Comparison of ENCODE assay signal across 19 mouse cellular contexts in genomic region chr19:7320181-7320580, GRCm38 (mm10). TPM values are rescaled to one million over a fixed set of nuclear protein-coding genes. Genes with fewer than 3 reads are reported as not detected.
DNase-seq lines count a peak whose midpoint lies in the region; ATAC-seq and TF ChIP-seq lines count a peak whose summit lies in the region.
"Had no signal": no experiment of that assay in that cellular context is flagged by ENCODE, and none has a peak within 500 bp of the region (broad histone marks: within the 10 kb centered on the region; RNA-seq: fewer than 3 reads in every experiment).

No protein-coding gene starts in this region.

- H3K4me2 ChIP-seq in liver, postnatal 0 days (ENCODE audit: low read depth, low read length), result no peak overlapping the region
- H3K4me2 ChIP-seq in kidney, postnatal 0 days (ENCODE audit: low read length), result no peak overlapping the region
- H3K4me2 ChIP-seq: embryonic facial prominence, embryonic 12.5 days; hindbrain, embryonic 12.5 days; midbrain, embryonic 15.5 days; neural tube, embryonic 13.5 days had no signal

- no peaks in the 10 kb centered on the region for H3K27me3 ChIP-seq in kidney, adult 2 months (replicated peaks; ENCODE audit: control insufficient read depth, insufficient read depth, low read length)
- no peaks in the 10 kb centered on the region for H3K27me3 ChIP-seq in liver, postnatal 0 days (ENCODE audit: insufficient read depth, low read length)
- H3K27me3 ChIP-seq in kidney, postnatal 0 days (ENCODE audit: insufficient read depth, low read length), result no peaks in the 10 kb centered on the region
- H3K27me3 ChIP-seq: embryonic facial prominence, embryonic 12.5 days; hindbrain, embryonic 12.5 days; midbrain, embryonic 15.5 days; neural tube, embryonic 13.5 days had no signal

- no peak for TF ChIP-seq CTCF in kidney, adult 2 months (conservative IDR thresholded peaks at IDR 0.05; ENCODE audit: insufficient read depth, insufficient read length, low read depth, low read length)
- TF ChIP-seq CTCF in liver, postnatal 0 days (IDR thresholded peaks at IDR 0.05; ENCODE audit: low read depth), result no peak
- TF ChIP-seq CTCF in kidney, postnatal 0 days (IDR thresholded peaks at IDR 0.05; ENCODE audit: low read depth), result no peak

- H3K4me3 ChIP-seq in kidney, adult 2 months (ENCODE audit: insufficient read depth, low read depth, low read length), result no peak overlapping the region
- no peak overlapping the region for H3K4me3 ChIP-seq in liver, postnatal 0 days (ENCODE audit: low read depth, low read length)
- no peak overlapping the region for H3K4me3 ChIP-seq in kidney, postnatal 0 days (replicated peaks; ENCODE audit: low read depth, low read length)
- H3K4me3 ChIP-seq: embryonic facial prominence, embryonic 12.5 days; hindbrain, embryonic 12.5 days; midbrain, embryonic 15.5 days; myocyte; neural tube, embryonic 13.5 days had no signal

- no peak overlapping the region for H3K9ac ChIP-seq in liver, postnatal 0 days (replicated peaks)
- no peak overlapping the region for H3K9ac ChIP-seq in kidney, postnatal 0 days (ENCODE audit: low read depth, low read length)
- H3K9ac ChIP-seq: embryonic facial prominence, embryonic 12.5 days; hindbrain, embryonic 12.5 days; liver, embryonic 14.5 days; midbrain, embryonic 15.5 days; neural tube, embryonic 13.5 days had no signal

- no peak for TF ChIP-seq EP300 in liver, postnatal 0 days (IDR thresholded peaks at IDR 0.05; ENCODE audit: low read depth)

- peak overlapping the region; percentile 84 for H3K27ac ChIP-seq in kidney, adult 2 months (ENCODE audit: insufficient read depth, low read depth, low read length)
- no peak overlapping the region for H3K27ac ChIP-seq in liver, postnatal 0 days (ENCODE audit: low read depth)
- peak overlapping the region; percentile 57 for H3K27ac ChIP-seq in kidney, postnatal 0 days
- H3K27ac ChIP-seq: embryonic facial prominence, embryonic 12.5 days; hindbrain, embryonic 12.5 days; liver, embryonic 14.5 days; midbrain, embryonic 15.5 days; neural tube, embryonic 13.5 days had no signal

- peaks cover 25% of the 10 kb centered on the region for H3K4me1 ChIP-seq in kidney, adult 2 months (ENCODE audit: control insufficient read depth, insufficient read depth, low read length)
- H3K4me1 ChIP-seq in liver, postnatal 0 days (ENCODE audit: insufficient read depth), result peaks cover 26% of the 10 kb centered on the region
- H3K4me1 ChIP-seq in kidney, postnatal 0 days (replicated peaks; ENCODE audit: insufficient read depth, low read length), result peaks cover 1% of the 10 kb centered on the region; the same call in 1 of the 2 replicates
- H3K4me1 ChIP-seq: embryonic facial prominence, embryonic 12.5 days; hindbrain, embryonic 12.5 days had no signal

- peak; percentile 82 for DNase-seq in kidney, adult 2 months
- DNase-seq in kidney, adult 18-20 months, result no peak
- no peak for DNase-seq in liver, postnatal 0 days
- no peak for DNase-seq in liver
- no peak for DNase-seq in kidney, postnatal 0 days (ENCODE audit: low spot score)
- no peak for DNase-seq in thymus, adult 18-20 months
- no peak for DNase-seq in left cerebral cortex, postnatal 14 days (ENCODE audit: low spot score in 2 of 2)
- DNase-seq: cerebellum, adult 18-20 months; cerebellum, postnatal 14 days; lung, postnatal 4 days; retina, postnatal 1 day; right cerebral cortex, postnatal 25 days; thymus, postnatal 14 days had no signal

- no peaks in the 10 kb centered on the region for H3K36me3 ChIP-seq in kidney, adult 2 months (ENCODE audit: control insufficient read depth, insufficient read depth, low read length)
- no peaks in the 10 kb centered on the region for H3K36me3 ChIP-seq in liver, postnatal 0 days (replicated peaks; ENCODE audit: insufficient read depth, low read length)
- no peaks in the 10 kb centered on the region for H3K36me3 ChIP-seq in kidney, postnatal 0 days (ENCODE audit: insufficient read depth, low read length)
- H3K36me3 ChIP-seq: embryonic facial prominence, embryonic 12.5 days; hindbrain, embryonic 12.5 days; midbrain, embryonic 15.5 days; neural tube, embryonic 13.5 days had no signal

- intact Hi-C loops in left cerebral cortex, postnatal 14 days (cut with DNase I), result no loop called here

- TF ChIP-seq POLR2A in kidney, adult 2 months (IDR thresholded peaks at IDR 0.05; ENCODE audit: low read depth, low read length), result no peak

- ATAC-seq in liver, postnatal 0 days, result peak; percentile 47; the same call in 1 of the 2 replicates
- ATAC-seq in kidney, postnatal 0 days (replicated peaks; ENCODE audit: low FRiP score, low read depth), result no peak; the same call in 1 of the 2 replicates
- ATAC-seq: midbrain, embryonic 15.5 days had no signal

- no peaks in the 10 kb centered on the region for H3K9me3 ChIP-seq in liver, postnatal 0 days (ENCODE audit: low read length)
- H3K9me3 ChIP-seq in kidney, postnatal 0 days (replicated peaks; ENCODE audit: low read length), result no peaks in the 10 kb centered on the region
- H3K9me3 ChIP-seq: embryonic facial prominence, embryonic 12.5 days; hindbrain, embryonic 12.5 days; midbrain, embryonic 15.5 days; neural tube, embryonic 13.5 days had no signal

- 10% methylated on average over 2 of the region's 2 CpGs for WGBS in kidney, adult 2 months
- WGBS in liver, postnatal 0 days (ENCODE audit: insufficient replicate concordance), result 36% methylated on average over 2 of the region's 2 CpGs
- 16% methylated on average over 2 of the region's 2 CpGs for WGBS in kidney, postnatal 0 days

RNA-seq across cellular contexts. Expression of gene Mark2, which starts 21.5 kb away (rescaled TPM):
- 85.0 and 86.5 TPM in 2 replicates for polyA plus RNA-seq in kidney, adult 2 months (2012; rRNA removed)
- 11.9 and 12.5 TPM in 2 replicates for polyA plus RNA-seq in liver, postnatal 0 days (2015; fragmentation: Nextera tagmentation; extraction: Ambion mirVana)
- 32.9 and 35.5 TPM in 2 replicates for polyA plus RNA-seq in kidney, postnatal 0 days (2015; fragmentation: Nextera tagmentation; extraction: Ambion mirVana)
- 100 to 1,000 TPM; 136 to 140 TPM for total RNA-seq in left cerebral cortex, postnatal 14 days (2021)

RNA-seq across cellular contexts. Expression of gene Rcor2, which starts 53.1 kb away (rescaled TPM):
- 1.5 and 1.8 TPM in 2 replicates for polyA plus RNA-seq in kidney, adult 2 months (2012; rRNA removed)
- 0.62 and 0.67 TPM in 2 replicates for polyA plus RNA-seq in liver, postnatal 0 days (2015; fragmentation: Nextera tagmentation; extraction: Ambion mirVana)
- polyA plus RNA-seq in kidney, postnatal 0 days (2015; fragmentation: Nextera tagmentation; extraction: Ambion mirVana), result 4.9 and 6.3 TPM in 2 replicates
- total RNA-seq in left cerebral cortex, postnatal 14 days (2021), result 10 to 100 TPM; 15.7 to 16.3 TPM
